Mouse (Mus musculus) brain, embryonic 14.5 days (tissue): Measurements from ENCODE around the gene Ctsh.

Experiments
- CTCF ChIP-seq: fragments of 200-500 bp; IDR thresholded peaks from 2 replicates; pipeline ENCODE4 v1.5.1; 2012; ENCODE audit warnings: inconsistent platforms, mild to moderate bottlenecking, moderate library complexity, borderline replicate concordance; ENCODE audit not compliant: insufficient read depth, insufficient read length; ENCODE audit errors: extremely low read depth
- POLR2A ChIP-seq: fragments of 200-500 bp; IDR thresholded peaks from 2 replicates; pipeline ENCODE4 v1.6.1; 2012; ENCODE audit warnings: mild to moderate bottlenecking, inconsistent platforms, borderline replicate concordance; ENCODE audit not compliant: poor library complexity, insufficient read depth, insufficient read length, severe bottlenecking; ENCODE audit errors: extremely low read depth

GRCm38 (mm10) chr9:90047937-90048627 is 5.9 kb upstream of the Ctsh start:
- no peak for TF ChIP-seq POLR2A
- TF ChIP-seq CTCF: no peak
